Mouse (Mus musculus) embryo, embryonic 11 days (tissue): ENCODE measurements around the gene Tapbp.

Experiments used
- DNase-seq: peaks from one replicate; pipeline ENCODE4 v3.0.0-alpha.2; 2015

The Tapbp gene

GRCm38 (mm10) chr17:33968927-33969326 is 53.2 kb downstream of the Tapbp start:
- peak; percentile 63 for DNase-seq

DNA sequence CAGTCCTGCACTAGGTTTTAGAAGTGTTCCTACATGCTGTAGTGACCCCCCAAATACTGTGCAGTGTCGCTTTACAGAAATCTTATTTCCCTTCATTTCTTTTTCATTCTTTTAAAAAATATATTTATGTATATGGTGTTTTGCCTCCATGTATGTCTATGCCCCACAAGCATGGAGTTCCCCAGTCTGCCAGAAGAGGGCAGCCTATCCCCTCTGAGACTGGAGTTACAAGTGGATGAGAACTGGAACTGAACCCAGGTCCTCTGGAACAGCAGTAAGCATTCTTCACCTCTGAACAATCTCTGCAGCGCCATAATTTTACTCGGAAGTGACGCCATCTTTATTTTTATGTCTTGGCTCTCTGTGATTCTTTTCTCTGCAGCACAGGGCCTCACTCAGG is 53.7 kb downstream of the Tapbp start:
- no peak for DNase-seq

GRCm38 (mm10) chr17:33972691-33973090 is 57.0 kb downstream of the Tapbp start:
- DNase-seq: peak; percentile 72

DNA sequence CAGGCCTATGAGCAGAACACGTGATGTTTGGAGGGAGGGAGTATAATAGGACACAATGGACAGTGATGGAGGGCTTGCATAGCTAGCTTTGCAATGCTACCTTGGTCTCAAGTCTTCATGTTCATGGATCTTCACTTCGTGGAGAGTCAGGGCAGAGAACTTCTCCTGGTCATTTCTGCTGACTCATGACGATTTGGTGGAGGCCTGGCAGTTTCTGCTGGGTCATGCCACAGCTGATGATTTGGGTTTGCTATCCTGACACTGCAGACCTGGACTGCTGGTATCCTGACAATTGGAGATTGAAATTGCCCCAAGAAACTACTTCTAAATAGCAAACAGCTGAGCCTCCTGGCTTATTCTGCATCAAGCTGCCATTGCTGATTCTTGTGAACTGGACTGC is 57.9 kb downstream of the Tapbp start:
- DNase-seq: no peak

- no peak for DNase-seq
Measured at GRCm38 (mm10) chr17:33977861-33978557, 62.3 kb downstream of the Tapbp start.

- DNase-seq: peak; percentile 65
Measured at GRCm38 (mm10) chr17:33978631-33979031, 62.9 kb downstream of the Tapbp start.
